Mouse (Mus musculus) 3T3-L1 (cell line): ENCODE data around the gene Frmpd4.

ENCODE experiments used
- DNase-seq: peaks from one replicate; pipeline ENCODE4 v3.0.0-alpha.2; 2015; ENCODE audit warnings: low read depth, low spot score

Frmpd4 gene

GRCm38 (mm10) chrX:168141051-168141450 is 436.0 kb downstream of the Frmpd4 start:
- DNase-seq, result no peak

DNA sequence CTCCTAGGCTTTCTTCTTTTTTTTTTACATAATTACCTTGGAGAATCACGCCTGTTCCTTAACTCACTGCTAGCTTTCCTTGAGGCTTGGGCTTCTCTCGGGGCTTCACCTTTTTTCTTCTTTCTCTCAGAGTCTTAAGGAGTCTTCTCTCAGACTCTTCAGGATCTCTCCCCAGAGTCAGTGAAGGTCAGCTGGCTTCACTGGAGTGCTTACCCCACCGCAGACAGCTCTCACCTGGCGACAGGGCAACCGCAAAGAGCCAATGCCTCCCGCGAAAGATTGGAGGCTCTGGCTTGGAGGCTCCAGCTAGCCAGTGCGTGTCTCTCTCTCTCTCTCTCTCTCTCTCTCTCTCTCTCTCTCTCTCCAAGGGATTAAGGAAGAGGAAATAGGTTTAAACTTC is 453.0 kb downstream of the Frmpd4 start:
- no peak for DNase-seq

- DNase-seq, result no peak
Observed at GRCm38 (mm10) chrX:168123589-168123965, 453.5 kb downstream of the Frmpd4 start.

GRCm38 (mm10) chrX:168122806-168123588 is 454.0 kb downstream of the Frmpd4 start:
- DNase-seq, result no peak

GRCm38 (mm10) chrX:168041589-168041988 is 535.4 kb downstream of the Frmpd4 start:
- no peak for DNase-seq

DNA sequence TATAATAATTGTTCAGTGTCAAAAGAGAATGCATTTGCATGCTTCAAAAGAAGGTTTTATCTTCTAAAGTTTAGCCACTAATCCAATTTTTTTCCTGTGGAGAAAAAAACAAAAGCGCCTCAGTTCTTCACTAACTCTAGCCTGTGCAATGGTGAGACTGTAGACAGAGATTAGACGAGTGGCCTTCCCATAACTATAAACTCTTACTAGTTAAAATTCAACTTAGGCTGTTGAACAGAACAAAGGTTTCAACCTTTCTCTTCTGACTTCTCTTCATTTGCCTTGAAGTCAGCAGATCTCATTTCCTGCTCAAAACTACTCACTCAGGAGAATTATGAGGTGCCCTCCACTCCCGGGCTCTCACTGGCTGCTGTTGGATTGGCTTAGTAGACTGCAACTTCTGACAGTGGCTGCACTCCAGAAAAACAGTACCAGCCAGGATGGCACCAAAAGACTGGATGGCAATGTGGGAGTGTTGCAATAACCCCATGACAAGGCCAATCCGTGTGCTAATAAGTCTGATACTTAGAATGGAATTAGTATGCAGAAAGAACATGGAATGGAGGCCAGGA is 556.4 kb downstream of the Frmpd4 start:
- DNase-seq, result no peak

GRCm38 (mm10) chrX:168017792-168018191 is 559.2 kb downstream of the Frmpd4 start:
- DNase-seq, result no peak

- peak; percentile 72 for DNase-seq
Observed at GRCm38 (mm10) chrX:167984835-167985234, 592.2 kb downstream of the Frmpd4 start.

GRCm38 (mm10) chrX:167951207-167951606 is 625.8 kb downstream of the Frmpd4 start:
- DNase-seq, result peak; percentile 93

DNA sequence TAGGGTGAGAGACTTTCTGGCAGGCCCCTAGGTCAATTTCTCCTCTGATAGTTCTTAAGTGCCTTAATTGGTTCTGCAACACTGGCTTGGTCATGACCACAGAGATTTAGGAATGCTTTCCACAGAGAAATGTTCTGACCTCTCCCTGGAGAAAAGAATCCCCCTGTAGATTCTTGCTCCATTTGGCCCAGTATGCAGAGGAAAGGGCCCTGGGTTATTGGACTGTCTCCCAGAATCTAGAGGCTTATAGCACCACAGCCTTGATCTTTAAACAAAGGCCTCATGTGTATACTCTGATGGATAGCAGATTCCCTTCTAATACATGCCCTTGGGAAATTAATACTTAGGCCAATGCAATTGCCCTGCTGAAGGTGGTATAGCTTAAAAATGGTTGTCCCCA is 667.5 kb downstream of the Frmpd4 start:
- DNase-seq, result peak; percentile 15

DNA sequence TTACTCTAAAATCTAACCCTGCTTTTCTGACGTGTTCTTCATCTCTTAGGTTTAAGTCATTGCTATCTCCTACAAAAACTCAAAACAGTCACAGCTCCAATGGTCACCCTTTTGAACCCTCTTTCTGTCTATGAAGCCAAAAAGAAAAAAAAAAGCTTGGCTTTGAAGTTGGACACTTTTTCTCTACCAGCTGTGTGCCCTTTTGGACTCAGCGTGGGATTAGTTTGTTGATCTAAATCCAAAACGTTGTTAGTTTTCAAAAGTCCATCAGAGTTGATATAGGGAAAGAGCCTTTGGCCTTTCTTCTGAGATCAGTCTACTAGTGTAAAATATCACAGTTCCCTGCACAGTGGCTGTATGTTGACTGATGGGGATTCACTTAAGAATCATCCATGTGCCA is 676.0 kb downstream of the Frmpd4 start:
- DNase-seq, result no peak

- no peak for DNase-seq
Observed at GRCm38 (mm10) chrX:167854821-167855220, 722.2 kb downstream of the Frmpd4 start.

DNA sequence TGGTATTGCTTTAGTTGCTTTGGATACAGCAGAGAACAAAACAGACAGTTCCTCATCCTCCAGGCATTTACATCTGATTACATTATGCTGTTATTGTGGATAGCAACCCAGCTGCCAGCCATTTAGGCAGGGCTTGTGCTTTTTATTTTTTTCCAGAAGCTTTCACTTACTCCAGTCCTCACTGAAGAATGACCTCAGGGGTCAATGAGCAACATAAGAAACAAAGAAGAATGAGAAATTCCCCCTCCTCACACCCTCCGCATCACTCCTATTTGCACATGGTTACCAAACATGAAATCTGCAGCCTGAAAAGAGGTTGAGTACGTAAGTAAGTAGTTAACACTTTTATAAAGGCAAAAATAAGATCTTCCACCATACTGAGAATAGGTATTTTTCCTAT is 744.5 kb downstream of the Frmpd4 start:
- DNase-seq, result no peak

DNA sequence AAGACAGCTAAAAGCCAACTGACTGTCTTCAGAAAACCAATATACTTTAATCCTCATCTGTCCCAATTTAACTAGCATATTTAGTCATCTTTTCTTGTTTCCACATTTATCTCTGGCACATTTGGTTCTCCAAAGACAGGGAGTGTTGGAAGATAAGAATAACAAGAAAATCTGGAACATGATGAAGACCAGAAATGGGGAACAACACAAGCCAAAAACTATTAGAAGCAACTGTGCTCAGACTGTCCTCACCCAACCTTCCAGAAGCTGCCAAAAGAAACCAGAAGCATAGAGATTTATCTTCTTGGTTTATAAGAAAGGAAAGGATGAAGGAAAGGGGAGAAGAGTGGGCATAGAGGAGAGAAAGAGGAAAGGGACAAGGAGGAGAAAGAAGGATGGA is 748.6 kb downstream of the Frmpd4 start:
- DNase-seq, result no peak

GRCm38 (mm10) chrX:167817363-167817762 is 759.7 kb downstream of the Frmpd4 start:
- DNase-seq, result peak; percentile 28

- DNase-seq, result no peak
Observed at GRCm38 (mm10) chrX:167810120-167810519, 766.9 kb downstream of the Frmpd4 start.

- no peak for DNase-seq
Observed at GRCm38 (mm10) chrX:167808572-167808971, 768.5 kb downstream of the Frmpd4 start.

DNA sequence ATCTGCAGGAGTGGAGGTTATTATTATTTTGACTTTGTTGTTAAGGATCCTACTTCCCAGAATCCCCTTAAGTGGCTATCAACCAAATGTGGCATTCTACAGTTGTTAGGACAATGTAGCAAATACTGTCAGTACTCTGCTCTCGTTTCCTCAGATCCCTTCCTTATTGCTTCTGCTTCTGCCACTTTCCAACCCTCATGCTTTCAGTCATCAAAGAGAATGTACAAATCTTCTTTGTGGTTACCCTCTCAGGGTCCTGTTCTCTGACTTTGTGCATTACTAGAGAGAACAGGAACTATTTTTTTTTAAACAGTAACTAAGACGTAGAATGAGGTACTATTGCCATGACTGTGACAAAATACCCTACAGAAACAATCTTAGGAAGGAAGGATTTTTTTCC is 788.3 kb downstream of the Frmpd4 start:
- DNase-seq, result no peak

- peak; percentile 65 for DNase-seq
Observed at GRCm38 (mm10) chrX:167783526-167783925, 793.5 kb downstream of the Frmpd4 start.

DNA sequence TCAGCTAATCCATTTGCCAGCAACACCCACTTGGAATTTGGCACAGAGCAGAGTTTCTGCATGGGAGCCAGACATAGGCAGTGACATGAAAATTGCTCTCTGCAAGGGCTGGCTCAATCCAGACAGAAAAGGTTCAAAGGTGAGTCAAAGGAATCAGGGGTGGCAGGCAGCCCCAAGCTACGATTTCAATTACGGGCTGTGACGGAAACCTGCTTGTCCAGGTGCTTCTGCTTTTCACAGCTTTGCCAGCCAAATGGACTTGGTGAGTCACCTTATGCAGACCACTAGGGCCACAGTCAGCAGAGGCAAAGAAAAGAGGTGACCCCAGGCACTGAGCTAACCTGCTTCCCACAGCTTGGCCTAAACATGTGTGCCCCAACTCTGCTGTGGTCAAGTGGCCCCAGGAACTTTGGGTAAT is 857.5 kb downstream of the Frmpd4 start:
- no peak for DNase-seq

DNA sequence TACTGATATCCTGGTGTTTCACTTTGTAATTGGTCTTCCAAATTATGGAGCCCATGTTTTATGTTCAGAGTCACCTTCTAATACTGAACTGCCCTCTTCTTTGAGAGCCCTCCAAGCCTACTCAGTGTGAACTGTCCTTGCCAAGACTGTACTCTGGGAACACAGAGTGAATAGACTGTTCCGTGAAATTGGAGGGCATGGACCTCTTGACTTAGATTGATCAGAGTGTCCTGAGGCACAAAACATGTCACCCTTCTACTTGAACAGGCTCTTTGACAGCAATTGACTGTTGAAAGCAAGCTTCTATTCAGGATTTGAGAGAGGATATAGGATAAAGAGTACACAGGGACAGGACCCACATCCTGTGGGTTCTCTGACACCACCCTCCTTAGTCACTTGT is 857.9 kb downstream of the Frmpd4 start:
- DNase-seq, result no peak

DNA sequence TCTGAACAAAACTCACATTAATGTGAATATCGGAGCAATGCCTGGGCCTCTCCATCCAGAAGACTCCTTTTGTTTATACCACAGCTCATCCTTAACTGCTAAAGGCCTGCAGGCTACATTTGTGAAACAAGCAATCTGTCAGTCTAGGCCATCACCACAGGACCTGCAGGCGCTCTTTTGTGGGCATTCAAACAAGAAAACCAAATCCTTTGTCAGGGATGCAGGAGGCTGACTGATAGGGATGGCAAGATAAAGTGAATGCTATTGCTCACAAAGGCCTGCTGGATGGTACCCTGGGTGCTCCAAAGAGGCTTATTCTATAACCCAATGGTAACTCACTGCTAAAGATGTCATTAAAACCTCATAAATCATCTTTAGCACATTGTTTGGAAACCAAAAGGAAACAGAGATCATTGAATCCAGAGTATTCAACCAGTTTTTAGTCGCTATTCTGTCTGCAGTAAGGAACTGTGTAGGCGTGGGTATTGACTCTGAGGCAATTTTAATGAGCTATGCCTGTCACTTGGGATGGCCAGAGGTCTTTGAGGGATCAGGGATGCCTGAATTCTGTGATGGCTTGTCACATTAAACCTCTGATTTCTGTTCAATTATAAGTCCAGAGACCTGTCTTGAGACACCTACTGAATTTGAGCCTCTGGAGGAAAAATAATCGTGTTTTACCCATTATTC is 922.1 kb downstream of the Frmpd4 start:
- DNase-seq, result no peak

- no peak for DNase-seq
Observed at GRCm38 (mm10) chrX:167654249-167654648, 922.8 kb downstream of the Frmpd4 start.
